Mouse (Mus musculus) testis, postnatal 10 days (tissue): ENCODE measurements at regions not wholly inside any gene's neighbourhood (a gene's known extent, or its start where the extent isn't known, plus 50 kb on each side); places are given as distances from the start of the nearest gene placed in this dataset.

ENCODE experiments used
- DNase-seq: peaks from one replicate; pipeline ENCODE4 v3.0.0; 2021; ENCODE audit warnings: low spot score

DNA sequence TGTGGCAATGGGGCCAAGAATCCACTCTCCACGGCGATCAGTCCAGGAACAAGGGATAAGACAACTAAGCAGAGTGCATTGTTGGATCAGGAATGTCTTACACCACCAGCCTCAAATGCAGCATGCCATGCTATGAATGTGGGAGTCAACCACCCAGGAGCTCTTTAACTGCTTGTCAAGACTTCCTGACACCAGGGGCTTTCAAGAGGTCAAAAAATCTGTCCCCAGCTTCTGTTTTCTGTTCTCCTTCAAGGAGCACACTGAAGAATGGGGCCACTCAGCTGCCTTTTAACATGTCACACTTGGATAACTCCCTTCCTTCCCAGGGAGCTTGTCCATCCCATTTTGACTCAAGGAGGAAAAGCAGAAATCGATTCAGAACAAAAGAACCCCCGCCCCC is 642.8 kb downstream of the Nedd1 start:
- no peak for DNase-seq

DNA sequence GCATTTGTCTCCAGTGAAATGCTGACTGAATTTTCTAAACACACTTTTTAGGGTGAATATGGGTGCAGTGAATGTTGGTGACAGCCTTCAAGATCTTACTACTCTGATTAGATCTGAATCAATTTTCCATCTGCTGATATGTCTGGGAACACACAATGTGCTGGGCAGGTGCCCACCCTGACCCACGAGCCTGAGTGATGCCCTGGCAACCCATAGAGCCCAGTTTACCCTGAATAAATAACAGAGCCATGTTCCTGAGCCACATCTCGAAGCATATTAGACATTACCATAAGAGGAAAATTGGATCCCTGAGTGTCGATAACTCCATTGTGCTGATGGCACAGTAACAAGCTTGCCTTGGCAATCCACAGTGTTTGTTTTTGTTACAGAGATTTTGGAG is 644.9 kb downstream of the Nedd1 start:
- DNase-seq = no peak

DNA sequence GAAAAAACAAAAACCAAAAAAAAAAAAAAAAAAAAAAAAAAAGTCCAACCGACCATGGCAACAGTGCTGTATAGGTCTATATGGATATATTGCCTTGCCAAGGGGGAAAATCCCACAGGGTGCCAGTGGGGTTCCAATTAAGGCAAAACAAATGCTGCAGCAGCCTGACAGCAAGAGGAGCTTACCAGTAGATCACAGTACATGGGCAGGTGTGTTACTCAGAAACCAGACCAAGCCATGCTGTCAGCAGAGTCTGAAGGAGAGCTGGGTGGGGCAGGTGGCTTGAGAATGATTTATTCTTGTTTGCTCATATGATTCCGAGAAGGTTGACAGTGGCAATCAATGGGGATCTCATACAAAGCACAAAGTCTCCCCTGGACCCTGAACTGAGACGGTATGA is 645.5 kb downstream of the Nedd1 start:
- DNase-seq = no peak

DNA sequence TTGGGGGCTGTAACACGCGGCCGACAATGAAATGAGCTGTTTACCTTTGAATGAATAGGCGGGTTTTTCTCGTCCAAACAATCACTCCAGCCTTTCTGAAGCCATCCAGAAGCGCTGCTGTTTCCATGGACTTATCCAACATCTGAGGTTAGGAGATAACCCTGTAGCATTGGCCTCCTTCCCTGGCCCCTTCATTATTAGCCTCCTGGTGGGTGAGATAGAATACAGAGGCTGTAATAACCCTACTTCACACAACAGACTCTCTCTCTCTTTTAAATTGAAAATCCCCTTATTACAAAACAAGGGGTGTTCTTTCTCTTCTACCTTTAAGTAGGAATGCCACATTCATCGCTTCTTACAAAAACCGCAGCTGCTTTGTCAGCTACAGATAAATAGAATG is 646.8 kb downstream of the Nedd1 start:
- DNase-seq = no peak

DNA sequence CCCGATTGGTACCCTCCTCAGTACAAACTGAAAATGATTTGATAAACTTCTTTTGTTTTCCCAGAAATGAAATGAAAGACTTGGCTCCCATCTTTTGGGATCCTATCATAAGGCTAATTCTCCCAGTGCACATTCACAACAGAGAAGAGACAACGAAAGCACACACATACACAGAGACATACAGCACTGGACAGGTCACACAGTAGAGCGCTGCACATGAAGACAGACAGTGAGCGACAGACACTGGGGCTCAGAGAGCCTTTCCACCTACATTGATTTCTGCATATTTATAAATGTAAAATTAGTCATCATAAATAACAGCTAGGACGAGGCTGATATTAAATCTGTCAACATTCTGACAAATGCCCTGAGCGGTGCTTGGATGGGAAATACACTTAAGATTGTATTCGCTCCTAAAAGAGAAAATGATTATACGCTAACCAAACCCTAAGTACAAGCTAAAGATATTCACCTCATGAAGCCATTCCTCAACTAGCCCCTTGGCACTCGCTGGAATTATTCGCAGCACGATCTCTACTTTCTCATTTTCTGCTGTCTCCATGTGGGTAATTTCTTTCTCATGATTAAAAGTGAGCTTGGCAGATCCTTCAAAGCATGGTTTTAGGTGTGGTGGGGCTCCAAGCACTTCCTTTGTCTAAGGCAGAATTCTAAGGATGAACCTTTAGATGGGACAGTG is 647.4 kb downstream of the Nedd1 start:
- no peak for DNase-seq

DNA sequence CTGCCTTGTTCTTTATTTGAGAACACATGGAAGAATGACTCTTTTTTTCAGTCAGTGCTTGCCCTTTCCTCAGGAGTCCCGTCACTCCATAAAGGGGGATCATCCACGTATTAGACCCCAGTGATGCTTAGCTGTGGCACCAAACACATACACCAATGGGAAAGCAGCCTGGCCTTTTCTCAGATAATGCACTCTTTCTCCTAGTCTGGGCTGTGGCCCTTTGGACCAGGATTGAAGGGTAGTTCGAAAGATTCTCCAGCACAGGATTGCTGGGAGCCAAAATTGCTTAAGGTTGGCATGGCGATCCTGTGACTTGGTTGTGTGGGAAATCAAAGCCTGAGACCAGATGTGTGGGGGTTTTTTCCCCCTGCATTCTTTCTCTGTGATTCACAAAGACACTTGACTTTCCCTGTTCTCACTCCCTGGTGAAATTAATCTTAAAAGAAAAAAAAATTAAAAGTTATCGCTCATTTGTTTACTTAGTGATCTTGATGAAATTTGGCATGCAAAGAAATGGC is 648.3 kb downstream of the Nedd1 start:
- DNase-seq = no peak

DNA sequence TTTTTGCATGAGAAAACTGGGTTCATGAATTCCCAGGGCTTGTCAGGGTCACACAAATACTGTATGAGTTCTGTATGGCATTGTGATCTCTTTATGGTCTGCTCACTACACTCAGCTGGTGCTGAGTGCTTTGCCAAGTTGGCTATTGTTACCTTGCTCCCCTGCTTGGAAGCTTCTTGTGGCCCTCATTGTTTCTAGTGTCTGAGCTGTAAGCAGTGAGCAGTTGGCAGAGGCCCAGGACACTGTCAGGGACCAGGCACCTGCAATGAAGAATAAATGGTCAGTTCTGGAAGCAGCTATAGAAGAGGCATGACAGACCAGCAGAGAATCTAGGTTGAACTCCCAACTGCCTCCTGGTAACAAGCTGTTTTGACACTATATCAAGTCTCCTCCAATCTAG is 677.4 kb downstream of the Nedd1 start:
- peak; percentile 39 for DNase-seq

DNA sequence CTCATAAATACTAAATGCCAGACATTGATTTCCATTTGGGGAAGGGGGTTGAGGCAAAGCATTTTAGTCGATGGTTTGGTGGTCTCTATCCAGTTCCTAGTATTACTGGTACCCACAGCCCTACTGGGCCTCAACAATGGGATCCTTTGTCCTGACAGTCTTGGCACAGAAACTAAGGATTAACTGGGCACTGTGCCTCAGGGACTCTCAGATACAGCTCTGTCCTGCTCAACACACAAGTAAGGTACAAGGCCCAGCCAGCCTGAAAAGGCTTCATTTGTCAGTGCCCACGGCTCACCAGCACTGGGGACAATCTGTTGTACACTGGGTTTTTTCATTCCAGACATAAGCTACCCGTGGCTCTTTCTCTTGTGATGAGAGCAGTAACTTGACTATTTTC is 686.0 kb downstream of the Nedd1 start:
- no peak for DNase-seq

DNA sequence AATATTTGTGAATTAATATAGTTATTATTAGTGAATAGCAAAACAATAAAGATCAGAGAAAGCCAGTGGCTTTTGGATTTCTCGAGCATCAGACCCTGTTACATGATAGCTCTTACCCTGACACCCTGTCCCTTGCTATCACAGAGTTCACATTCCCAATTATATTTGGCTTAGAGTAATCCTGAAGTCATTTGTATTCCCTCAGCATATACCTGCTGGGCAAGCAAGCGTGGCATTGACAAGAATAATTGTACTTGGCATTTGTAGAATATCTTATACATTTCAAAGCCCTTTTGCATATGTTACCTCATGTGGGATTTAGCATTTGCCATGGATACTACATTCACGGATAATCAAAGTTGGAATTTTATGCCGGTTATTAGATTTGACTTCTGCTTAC is 692.0 kb downstream of the Nedd1 start:
- DNase-seq = no peak

DNA sequence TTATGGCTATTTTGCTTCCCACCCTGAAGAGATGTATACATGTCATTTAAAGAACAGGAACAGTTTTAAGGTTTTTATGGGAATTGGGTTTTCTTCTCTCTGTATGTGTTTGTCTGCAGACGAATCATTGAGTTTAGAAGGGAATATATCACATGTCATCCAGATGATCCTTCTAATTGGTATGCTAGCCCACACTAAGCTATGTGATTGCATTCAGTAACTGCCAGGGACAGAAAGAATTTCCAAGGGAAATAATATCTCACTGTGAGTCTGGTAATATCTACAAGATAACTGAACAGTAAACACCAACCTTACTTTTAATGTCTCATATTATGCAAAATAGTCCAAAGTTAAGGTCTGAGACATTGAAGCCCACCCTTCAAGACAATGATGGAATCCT is 698.0 kb downstream of the Nedd1 start:
- no peak for DNase-seq

DNA sequence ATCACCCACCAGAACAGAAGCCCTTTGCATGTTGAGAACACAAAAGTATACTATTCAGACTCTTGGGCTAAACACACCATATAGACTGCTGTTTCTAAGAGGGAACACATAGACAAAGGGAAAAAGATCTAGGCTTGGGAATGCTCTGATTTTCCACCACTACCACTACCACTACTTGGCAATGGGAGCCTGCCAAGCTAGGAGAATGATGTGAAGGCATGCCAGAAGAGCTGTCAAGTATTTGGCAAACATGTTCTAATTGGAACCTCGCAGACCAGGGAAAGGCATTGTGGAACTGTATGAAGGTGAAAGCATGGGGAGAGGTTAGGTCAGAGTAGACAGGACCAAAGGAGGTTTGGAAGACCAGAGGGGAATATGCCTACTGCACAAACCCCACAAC is 701.2 kb downstream of the Nedd1 start:
- DNase-seq = no peak

DNA sequence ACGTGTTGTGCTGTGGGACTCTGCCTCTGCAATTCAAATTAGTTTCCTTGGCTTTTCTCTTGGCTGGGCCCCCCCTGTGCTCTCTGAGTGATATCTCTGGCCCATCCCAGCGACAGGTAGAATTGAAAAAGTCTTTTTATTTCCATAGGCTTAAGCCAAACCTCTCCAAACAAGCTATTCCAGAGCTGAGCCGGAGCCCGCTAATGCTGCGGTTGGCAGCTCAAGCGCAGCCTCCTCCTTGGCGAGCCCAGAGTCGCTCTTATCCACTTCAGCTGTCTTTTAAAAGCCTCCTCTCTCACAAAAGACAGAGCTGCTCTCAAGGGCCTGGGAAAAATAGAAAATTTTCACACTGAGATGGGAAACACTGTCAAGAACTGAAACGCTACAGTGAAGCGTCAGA is 712.7 kb downstream of the Nedd1 start:
- no peak for DNase-seq

DNA sequence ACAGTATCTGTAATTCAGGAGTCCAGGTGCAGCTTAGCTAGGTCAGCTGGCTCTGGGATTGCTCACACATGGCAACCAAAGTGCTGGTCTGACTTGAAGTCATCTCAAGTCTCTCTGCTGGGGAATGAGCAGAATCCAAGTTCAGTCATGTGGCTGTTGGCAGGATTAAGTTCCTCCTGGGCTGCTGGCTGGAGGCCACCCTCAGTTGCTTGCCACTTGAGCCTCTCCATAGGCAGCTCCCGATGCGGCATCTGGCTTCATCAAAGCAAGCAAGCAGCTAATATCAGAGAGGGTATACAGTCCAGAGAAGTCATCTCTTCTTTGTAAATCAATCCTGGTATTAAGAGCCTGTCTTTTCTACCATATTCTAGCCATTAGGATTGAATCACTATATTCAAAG is 714.3 kb downstream of the Nedd1 start:
- DNase-seq = no peak

DNA sequence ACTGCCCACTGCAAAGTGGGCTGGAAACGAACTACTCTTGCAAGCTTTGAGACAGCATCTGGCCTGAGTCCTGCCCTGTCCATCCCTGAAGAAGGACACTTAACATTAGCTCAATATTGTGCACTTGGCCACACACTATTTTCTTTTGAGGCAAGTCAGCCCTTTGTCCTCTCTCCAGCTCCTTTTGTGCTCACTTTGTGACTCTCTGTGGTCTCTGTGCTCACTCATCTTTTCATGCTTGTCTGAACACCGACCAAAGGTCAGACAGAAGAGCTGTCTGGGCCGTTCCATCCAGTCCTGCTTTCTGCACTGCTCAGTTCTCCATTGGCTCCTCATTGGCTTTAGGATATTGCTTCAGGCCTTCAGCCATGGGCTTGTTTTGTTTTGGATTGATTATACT is 715.8 kb downstream of the Nedd1 start:
- no peak for DNase-seq

DNA sequence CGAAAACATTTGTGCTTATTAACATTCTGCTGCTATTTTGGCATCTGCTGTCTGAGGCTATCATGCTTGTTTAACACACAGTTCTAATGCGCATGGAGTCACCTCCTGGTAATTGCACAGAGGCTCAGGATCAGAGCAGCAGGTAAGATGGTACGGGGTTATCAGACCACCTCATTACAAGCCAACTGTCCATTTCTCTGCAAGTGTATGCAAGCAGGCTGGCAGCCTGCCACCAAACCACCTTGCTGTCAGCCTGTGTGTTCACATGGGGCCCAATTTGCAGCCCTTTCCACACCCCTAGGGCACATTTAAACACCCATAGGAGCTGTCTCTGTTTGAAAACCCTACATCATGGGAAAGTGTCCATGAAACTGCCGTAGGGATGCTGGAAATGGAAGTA is 731.2 kb downstream of the Nedd1 start:
- DNase-seq = no peak

DNA sequence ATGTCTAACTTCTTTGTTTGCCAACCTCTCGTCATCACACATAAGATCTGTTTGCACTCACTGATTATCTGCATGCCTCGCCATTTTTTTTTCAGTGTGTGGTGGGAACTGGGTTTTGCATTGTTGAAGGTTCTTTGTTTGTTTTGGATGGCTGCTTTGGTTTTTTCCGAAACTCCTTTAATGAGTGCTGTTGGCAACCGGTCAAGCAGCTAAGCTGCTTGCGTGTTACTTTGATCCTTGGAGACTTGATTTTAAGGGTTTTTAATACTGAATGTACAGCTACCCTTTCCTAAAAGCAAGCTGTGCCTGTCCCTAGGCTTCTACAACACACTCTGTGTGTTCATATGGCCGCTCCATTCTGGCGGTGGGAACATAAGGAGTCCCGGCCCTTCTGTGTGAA is 733.9 kb downstream of the Nedd1 start:
- DNase-seq = no peak

DNA sequence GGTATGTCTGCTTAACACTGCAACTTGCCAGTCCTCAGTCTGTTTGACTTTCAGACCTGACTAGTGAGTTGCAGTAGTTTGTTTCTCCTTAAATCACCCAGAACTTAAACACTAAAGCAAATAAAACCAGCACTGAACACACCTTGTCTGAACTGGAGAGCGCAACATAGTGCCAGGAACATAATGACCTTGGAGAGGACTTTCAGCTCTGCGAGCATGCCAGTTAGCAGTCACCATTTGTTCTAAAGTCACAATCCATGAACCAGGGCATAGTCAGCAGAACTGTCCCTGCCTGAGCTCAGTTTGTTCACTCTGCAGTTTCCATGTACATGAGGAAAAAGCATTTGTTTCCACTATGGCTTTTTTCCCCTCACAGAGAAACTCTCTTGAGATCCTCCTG is 742.4 kb downstream of the Nedd1 start:
- DNase-seq = no peak

DNA sequence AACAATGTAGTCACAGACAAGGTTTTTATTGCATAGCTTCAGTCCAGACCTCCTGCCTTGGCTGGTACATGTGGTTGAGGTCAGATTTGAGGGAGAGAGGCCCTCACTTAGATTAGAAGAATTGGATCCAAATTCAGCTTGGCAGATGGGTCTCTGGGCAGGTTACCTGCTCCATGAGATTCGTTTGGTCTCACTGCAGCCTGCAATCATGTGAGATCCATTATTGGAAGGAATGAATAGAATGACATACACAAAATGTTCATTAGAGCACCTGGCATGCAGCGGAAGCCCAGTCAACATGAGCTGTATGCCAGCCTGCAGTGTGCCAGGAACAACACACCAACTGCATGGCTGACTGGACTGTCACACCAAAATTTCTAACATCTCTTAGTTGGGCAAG is 750.3 kb downstream of the Nedd1 start:
- DNase-seq = no peak

DNA sequence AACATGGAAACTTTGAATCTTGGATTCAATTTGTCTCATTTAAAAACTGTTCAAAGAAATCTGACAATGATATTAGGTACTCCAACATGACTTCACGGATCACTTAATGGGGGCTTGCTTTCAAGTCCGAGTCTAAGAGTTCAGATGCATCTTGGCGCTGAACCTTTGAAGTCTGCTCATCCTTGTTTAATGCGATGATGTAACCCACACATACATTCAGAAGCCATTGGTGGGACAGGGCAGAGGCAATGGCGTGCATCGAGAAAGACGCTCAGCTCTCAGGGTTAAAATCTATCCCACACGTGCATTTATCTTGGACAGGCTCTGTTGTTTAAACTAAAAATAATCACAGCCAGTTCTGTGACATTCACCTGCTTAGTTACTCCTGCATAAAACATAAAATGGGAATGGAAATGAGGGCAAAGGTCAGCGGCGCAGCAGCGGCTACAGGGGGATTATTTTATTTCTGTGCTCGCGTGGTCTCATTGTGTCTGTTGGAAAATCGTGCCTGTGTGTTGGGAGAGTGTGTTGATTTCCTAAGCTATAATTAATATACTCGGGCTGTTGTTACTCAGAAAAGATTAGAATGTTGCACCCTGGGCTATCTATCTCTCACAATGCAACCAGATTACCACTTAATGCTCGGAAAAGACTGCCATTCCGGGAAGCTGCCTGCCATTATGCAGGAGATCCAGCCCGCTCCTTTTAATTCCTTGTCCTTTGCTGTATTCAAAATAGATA is 754.5 kb downstream of the Nedd1 start:
- no peak for DNase-seq

DNA sequence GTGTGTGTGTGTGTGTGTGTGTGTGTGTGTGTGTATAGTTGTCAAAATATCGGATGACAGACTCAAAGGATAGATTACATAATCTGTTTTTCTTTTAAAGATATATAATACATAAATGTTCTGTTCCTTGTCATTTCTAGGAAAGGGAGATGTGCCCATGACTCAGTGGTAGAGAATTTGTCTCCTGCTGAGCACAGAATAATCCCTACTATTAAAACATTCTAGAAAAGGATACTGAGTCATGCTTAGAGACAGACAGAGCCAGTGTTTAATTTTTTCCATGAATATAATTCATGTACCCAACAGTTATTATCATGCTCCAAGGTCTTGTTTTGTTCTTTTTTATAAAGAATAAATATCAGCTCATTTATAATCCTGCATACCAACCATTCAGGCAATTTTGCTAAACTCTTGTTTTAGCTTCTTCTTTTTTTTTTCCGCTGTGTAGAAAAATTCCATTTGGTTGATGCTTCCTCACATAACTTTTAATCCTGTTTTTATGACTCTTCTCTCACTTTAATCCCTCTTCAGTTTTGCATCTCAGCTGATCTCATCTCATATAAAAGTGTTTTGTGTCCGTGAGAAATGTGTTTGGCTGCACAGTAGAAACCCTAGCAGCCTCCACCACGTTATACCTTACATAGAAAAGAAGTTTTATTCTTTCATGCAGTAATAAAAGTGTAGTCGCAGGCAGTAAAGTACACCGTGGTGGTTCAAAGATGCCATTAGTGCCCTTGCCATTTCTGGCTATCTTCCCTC is 762.3 kb downstream of the Nedd1 start:
- DNase-seq = no peak

DNA sequence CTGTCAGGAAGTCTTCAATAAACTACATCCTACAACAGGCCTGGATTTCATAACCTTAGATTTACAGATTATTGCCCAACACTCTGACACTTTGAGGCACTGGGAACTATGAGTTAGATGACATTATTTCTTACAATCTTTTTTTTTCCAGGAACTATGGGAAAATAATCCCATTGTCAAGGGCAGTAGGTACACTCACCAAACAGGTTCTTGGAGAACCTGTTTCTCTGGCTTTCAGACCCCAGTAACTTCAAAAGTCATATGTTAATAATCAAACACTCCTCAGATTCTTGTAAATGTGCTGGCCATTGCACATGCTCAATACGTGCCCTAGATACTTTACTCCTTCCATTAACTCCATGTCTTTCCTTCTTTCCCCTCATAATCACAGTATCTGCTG is 769.1 kb downstream of the Nedd1 start:
- DNase-seq = no peak

DNA sequence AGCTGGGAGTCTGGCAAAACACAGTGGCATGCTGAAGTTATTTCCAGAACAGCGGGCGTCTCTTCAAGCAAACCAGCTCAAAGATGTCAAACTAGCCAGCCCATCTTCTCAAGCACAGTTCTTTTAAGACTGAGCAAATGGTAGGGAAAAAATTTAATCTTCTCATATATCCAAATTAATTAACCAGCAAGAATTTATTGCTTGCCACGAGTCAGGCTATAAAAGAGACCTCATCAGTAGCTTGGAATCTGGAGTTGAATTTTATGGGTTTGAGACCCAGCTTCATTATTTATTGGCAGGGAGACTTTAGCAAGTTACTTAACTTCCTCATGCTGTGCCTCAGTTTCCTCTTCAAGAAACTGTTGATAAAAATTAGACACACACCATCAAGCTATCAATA is 742.5 kb upstream of the Tmpo start:
- DNase-seq = no peak

DNA sequence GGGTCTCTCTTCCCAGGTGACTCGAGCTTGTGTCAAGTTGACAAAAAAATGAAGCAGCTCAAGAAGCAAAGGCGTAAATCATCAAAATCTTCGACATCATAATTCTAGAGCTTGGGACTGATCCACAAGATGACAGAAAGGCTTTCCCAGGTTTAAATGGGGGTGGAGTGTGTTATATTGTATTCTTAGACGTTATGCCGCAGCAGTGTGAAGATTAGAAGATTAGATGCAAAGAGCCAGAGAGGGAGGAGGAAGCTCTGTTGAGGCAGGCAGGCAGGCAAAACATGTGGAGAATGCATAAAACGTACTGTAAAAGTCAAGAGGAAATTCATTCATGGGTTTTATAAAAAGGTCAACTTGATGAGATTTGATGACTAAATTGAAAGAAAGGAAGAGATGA is 708.7 kb upstream of the Tmpo start:
- DNase-seq = no peak
